Comparison of ENCODE assay signal across 7 mouse cellular contexts in genomic region chr12:118457493-118458408, GRCm38 (mm10).
A peak's percentile ranks its signal among the peaks of the same experiment; 100 is the strongest.
DNase-seq lines count a peak whose midpoint lies in the region; ATAC-seq lines count a peak whose summit lies in the region.

No protein-coding gene starts in this region.

- intact Hi-C loops in left cerebral cortex, postnatal 25 days (cut with DNase I): loop anchor here (1.0 to 10.0 kb wide), 3 partner anchors 153 to 635 kb away; partner anchors contain the start of gene Sp4

- peak; percentile 45 for DNase-seq in adipocyte (ENCODE audit: low spot score)
- peak; percentile 92 to 93 for DNase-seq in cerebellum, postnatal 10 days
- peak; percentile 71 to 73 for DNase-seq in frontal cortex, postnatal 25 days (ENCODE audit: low spot score in 2 of 2)
- DNase-seq in left cerebral cortex, postnatal 25 days (ENCODE audit: low spot score in 2 of 2): peak; percentile 65 to 73
- DNase-seq in mesoderm, embryonic 11.5 days (ENCODE audit: low read depth, low spot score): peak; percentile 86
- peak; percentile 7 to 40 for DNase-seq in spleen, postnatal 10 days (ENCODE audit: low spot score in 2 of 2)

- H3K27me3 ChIP-seq in intestine, embryonic 16.5 days (replicated peaks; ENCODE audit: control insufficient read depth, insufficient read depth, low read length): peaks cover 13% of the 10 kb centered on the region; the same call in 1 of the 2 replicates

- no peaks in the 10 kb centered on the region for H3K4me1 ChIP-seq in intestine, embryonic 16.5 days (ENCODE audit: control insufficient read depth, insufficient read depth, low read length)

- H3K27ac ChIP-seq in intestine, embryonic 16.5 days (ENCODE audit: low read length): no peak overlapping the region

- peak; percentile 81 for ATAC-seq in intestine, embryonic 16.5 days

- H3K9me3 ChIP-seq in intestine, embryonic 16.5 days (ENCODE audit: control insufficient read depth, low read length): no peaks in the 10 kb centered on the region

- WGBS in intestine, embryonic 16.5 days: 9% methylated on average over 36 of the region's 36 CpGs

- H3K4me2 ChIP-seq in intestine, embryonic 16.5 days (ENCODE audit: low read depth, low read length): peak overlapping the region; percentile 45

- no peaks in the 10 kb centered on the region for H3K36me3 ChIP-seq in intestine, embryonic 16.5 days (ENCODE audit: control insufficient read depth, insufficient read depth, low read length)

- H3K9ac ChIP-seq in intestine, embryonic 16.5 days (ENCODE audit: low read depth, low read length): no peak overlapping the region

- H3K4me3 ChIP-seq in intestine, embryonic 16.5 days (ENCODE audit: low read length): peak overlapping the region; percentile 18

Comparison
In these comparisons a context has a peak if more than half of its experiments do, and no peak if none do; other contexts are left out.
1. DNase-seq: peak in every context shown above with its lines; median percentile 92 in cerebellum, postnatal 10 days; 86 in mesoderm, embryonic 11.5 days; 72 in frontal cortex, postnatal 25 days; 69 in left cerebral cortex, postnatal 25 days; 45 in adipocyte; 24 in spleen, postnatal 10 days.